9 mouse cellular contexts compared by ENCODE assay signal in genomic region chr7:80689221-80689591, GRCm38 (mm10). TPM values are rescaled to one million over a fixed set of nuclear protein-coding genes. Genes with fewer than 3 reads are reported as not detected.
DNase-seq lines count a peak whose midpoint lies in the region; ATAC-seq and TF ChIP-seq lines count a peak whose summit lies in the region.
"Had no signal": no experiment of that assay in that cellular context is flagged by ENCODE, and none has a peak within 500 bp of the region (broad histone marks: within the 10 kb centered on the region; RNA-seq: fewer than 3 reads in every experiment).

No protein-coding gene starts in this region.

- no peak for ATAC-seq in G1E (ENCODE audit: extremely low read depth, insufficient number of reproducible peaks, low FRiP score, poor library complexity, severe bottlenecking)
- no peak for ATAC-seq in forebrain, embryonic 11.5 days (replicated peaks; ENCODE audit: low FRiP score)
- ATAC-seq in inflammation-experienced regulatory T-cells, adult 6 months: peak; percentile 60

- intact Hi-C loops in heart, postnatal 36 days (cut with DNase I): loop anchor here (5.0 kb wide), 2 partner anchors 52 to 302 kb away; partner anchors contain the start of gene Fes

- H3K4me1 ChIP-seq in G1E (ENCODE audit: insufficient read depth, low read depth, low read length): peaks cover 51% of the 10 kb centered on the region
- H3K4me1 ChIP-seq in forebrain, embryonic 11.5 days (replicated peaks; ENCODE audit: control insufficient read depth, insufficient read depth, low read length): no peaks in the 10 kb centered on the region
- peaks cover 21% of the 10 kb centered on the region for H3K4me1 ChIP-seq in midbrain, embryonic 10.5 days

- H3K27me3 ChIP-seq in G1E (ENCODE audit: insufficient read depth, low read length): no peaks in the 10 kb centered on the region
- H3K27me3 ChIP-seq in forebrain, embryonic 11.5 days (ENCODE audit: control insufficient read depth, insufficient read depth, low read length): no peaks in the 10 kb centered on the region
- H3K27me3 ChIP-seq in midbrain, embryonic 10.5 days (ENCODE audit: low read depth, poor library complexity, severe bottlenecking): no peaks in the 10 kb centered on the region
- H3K27me3 ChIP-seq: Patski had no signal

- H3K4me2 ChIP-seq in forebrain, embryonic 11.5 days (ENCODE audit: low read depth, low read length, severe bottlenecking): peak overlapping the region; percentile 85

- peak overlapping the region; percentile 94 for H3K9ac ChIP-seq in forebrain, embryonic 11.5 days (ENCODE audit: low read length)

- peak overlapping the region; percentile 88 for H3K27ac ChIP-seq in forebrain, embryonic 11.5 days (ENCODE audit: low read depth, low read length)
- H3K27ac ChIP-seq in midbrain, embryonic 10.5 days (replicated peaks): peak overlapping the region; percentile 96

- H3K4me3 ChIP-seq in G1E (ENCODE audit: low read depth, low read length): peak overlapping the region; percentile 94
- H3K4me3 ChIP-seq in forebrain, embryonic 11.5 days (ENCODE audit: low read depth, low read length): peak overlapping the region; percentile 84
- H3K4me3 ChIP-seq in midbrain, embryonic 10.5 days: peak overlapping the region; percentile 81

- 23% methylated on average over 10 of the region's 10 CpGs for WGBS in forebrain, embryonic 11.5 days
- WGBS in midbrain, embryonic 10.5 days: 32% methylated on average over 10 of the region's 10 CpGs

- peak; percentile 93 for DNase-seq in heart, adult 11 months
- no peak for DNase-seq in heart, postnatal 36 days
- DNase-seq in G1E (ENCODE audit: low spot score): no peak
- no peak for DNase-seq in forebrain, embryonic 11.5 days (ENCODE audit: low spot score)
- no peak for DNase-seq in midbrain, embryonic 10.5 days (ENCODE audit: low spot score)
- no peak for DNase-seq in thymus, postnatal 14 days
- DNase-seq in gastrocnemius, postnatal 10 days: no peak

- H3K9me3 ChIP-seq in G1E (replicated peaks): no peaks in the 10 kb centered on the region; the same call in 1 of the 2 replicates
- no peaks in the 10 kb centered on the region for H3K9me3 ChIP-seq in forebrain, embryonic 11.5 days (ENCODE audit: control insufficient read depth, low read length)
- no peaks in the 10 kb centered on the region for H3K9me3 ChIP-seq in midbrain, embryonic 10.5 days (replicated peaks)

- peaks cover 11% of the 10 kb centered on the region for H3K36me3 ChIP-seq in G1E (replicated peaks)
- no peaks in the 10 kb centered on the region for H3K36me3 ChIP-seq in forebrain, embryonic 11.5 days (ENCODE audit: control insufficient read depth, insufficient read depth, low read length)
- no peaks in the 10 kb centered on the region for H3K36me3 ChIP-seq in midbrain, embryonic 10.5 days

- no peak for TF ChIP-seq CTCF in G1E (IDR thresholded peaks at IDR 0.05; ENCODE audit: low read depth, low read length)

RNA-seq across cellular contexts. Expression of gene Crtc3, which starts 0.5 kb away (rescaled TPM):
- total RNA-seq in heart, postnatal 36 days (2021): 10 to 100 TPM; 12.6 to 14.0 TPM
- total RNA-seq in G1E (2014; fragmentation: Nextera tagmentation) (71.9 and 98.5 TPM in 2 replicates), G1E (2017) (12.3 and 13.6 TPM in 2 replicates)
- polyA plus RNA-seq in G1E (2012): 25.6 and 34.4 TPM in 2 replicates
- 11.9 and 15.5 TPM in 2 replicates for polyA plus RNA-seq in forebrain, embryonic 11.5 days (2014; fragmentation: Nextera tagmentation; extraction: Ambion mirVana)
- 10 to 100 TPM in 2 of 3 experiments, 1 to 10 TPM in 1; 8.7 to 24.0 (median 21.0) TPM for polyA plus RNA-seq in inflammation-experienced regulatory T-cells, adult 6 months (2017; shearing (Covaris generic))
- polyA plus RNA-seq in midbrain, embryonic 10.5 days (2016; fragmentation: Nextera tagmentation; extraction: Ambion mirVana): 8.4 and 9.3 TPM in 2 replicates
- 10 to 100 TPM; 16.7 to 25.1 TPM for total RNA-seq in gastrocnemius, postnatal 10 days (2021)
